Mouse (Mus musculus) layer of hippocampus, adult 9-10 months (tissue): ENCODE results near the gene Angptl7.
A peak's percentile ranks its signal among the peaks of the same experiment; 100 is the strongest.

Experiments used
- DNase-seq: peaks from one replicate; pipeline ENCODE4 v3.0.0; 2022; ENCODE audit warnings: low spot score

Gene Angptl7

GRCm38 (mm10) chr4:148495160-148495559 is 5.1 kb downstream of the Angptl7 start:
- DNase-seq, result no peak

GRCm38 (mm10) chr4:148491448-148491847 is 8.8 kb downstream of the Angptl7 start:
- DNase-seq, result no peak

- DNase-seq, result no peak
Measured at GRCm38 (mm10) chr4:148490502-148490901, 9.8 kb downstream of the Angptl7 start.

GRCm38 (mm10) chr4:148487841-148488240 is 12.4 kb downstream of the Angptl7 start:
- DNase-seq, result no peak

DNA sequence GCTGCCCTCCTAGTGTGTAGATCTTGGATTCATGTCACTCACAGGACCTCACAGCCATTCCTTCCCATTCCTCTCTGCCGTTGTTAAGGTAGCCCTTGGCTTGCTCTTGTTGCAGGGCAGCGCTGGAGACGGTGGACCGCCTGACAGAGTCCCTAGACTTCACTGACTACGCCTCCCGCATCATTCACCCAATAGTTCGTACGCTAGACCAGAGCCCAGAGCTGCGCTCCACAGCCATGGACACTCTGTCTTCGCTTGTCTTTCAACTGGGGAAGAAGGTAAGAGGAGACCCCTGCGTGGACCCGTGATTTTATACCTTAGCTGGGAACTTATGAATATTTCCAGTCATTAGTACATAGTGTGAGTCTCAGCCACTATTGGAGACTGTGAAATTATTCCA is 15.7 kb downstream of the Angptl7 start:
- no peak for DNase-seq

DNA sequence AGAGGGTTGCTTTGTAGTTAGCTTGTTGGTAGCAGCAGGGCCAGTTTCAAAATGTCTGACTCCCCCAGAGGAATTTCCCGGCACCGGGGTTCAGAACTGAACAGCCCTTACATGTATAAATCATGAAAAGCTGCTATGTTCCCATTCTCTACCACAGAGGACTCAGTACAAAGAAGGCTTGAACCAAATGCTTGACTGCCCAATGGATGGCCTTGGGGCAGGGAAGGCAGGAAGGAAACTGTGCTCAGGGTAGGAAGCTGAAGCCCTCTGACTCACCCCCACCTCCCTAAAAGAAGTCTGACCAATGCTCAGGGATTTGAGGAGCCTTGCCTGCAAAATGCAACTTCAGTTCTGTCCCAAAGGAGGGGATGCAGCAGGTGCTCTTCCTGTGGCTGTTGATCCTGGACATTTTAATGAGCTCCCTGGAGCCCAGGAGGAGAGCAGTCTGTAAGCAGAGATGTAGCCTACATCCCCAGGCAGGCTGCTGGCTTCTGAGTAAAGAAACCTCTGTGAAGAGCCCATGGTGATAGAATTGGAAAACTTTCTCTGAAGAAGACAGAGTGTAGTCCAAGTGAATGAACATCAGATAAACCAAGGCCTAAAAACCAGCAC is 18.6 kb downstream of the Angptl7 start:
- DNase-seq, result no peak

- DNase-seq, result no peak
Measured at GRCm38 (mm10) chr4:148480245-148480644, 20.0 kb downstream of the Angptl7 start.

- no peak for DNase-seq
Measured at GRCm38 (mm10) chr4:148473496-148473895, 26.8 kb downstream of the Angptl7 start.

DNA sequence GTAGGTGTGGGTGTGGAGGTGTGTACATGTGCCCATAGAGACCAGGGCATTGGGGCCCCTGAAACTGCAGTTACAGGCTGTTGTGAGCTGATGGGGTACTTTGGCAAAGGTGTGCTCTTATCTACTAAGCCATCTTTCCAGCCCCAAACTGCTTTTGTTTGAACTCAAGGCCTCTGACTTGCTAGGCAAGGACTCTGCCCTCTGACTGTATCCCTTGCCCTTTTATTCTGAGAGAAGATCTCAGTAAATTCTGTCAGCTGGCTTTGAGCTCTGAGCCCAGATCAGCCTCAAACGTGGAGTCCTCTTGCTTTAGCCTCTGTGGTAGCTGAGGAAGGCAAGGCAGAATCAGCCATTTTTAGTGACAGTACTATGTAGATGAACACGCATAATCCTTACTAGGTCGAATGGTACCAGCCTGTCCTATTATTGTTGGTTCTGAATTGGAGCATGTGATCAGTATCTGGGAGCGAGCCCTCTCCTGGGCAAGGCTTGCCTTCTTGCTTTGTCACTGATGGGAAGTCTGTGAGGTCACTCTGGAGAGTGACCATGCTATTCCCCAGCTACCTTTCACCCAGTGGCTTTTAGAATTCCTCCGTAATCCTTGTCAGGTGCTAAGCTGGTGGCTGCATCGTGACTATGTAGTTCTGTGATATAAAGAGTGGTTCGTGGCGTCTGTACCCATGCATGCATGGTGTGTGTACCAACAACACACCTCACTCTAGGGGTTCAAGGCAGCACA is 27.7 kb downstream of the Angptl7 start:
- DNase-seq, result no peak

GRCm38 (mm10) chr4:148471363-148471806 is 28.9 kb downstream of the Angptl7 start:
- DNase-seq, result no peak

GRCm38 (mm10) chr4:148469487-148470252 is 30.6 kb downstream of the Angptl7 start:
- no peak for DNase-seq

GRCm38 (mm10) chr4:148468396-148468795 is 31.9 kb downstream of the Angptl7 start:
- no peak for DNase-seq

GRCm38 (mm10) chr4:148466511-148467079 is 33.7 kb downstream of the Angptl7 start:
- no peak for DNase-seq

- DNase-seq, result no peak
Measured at GRCm38 (mm10) chr4:148464869-148465268, 35.4 kb downstream of the Angptl7 start.

- no peak for DNase-seq
Measured at GRCm38 (mm10) chr4:148464301-148464700, 36.0 kb downstream of the Angptl7 start.

DNA sequence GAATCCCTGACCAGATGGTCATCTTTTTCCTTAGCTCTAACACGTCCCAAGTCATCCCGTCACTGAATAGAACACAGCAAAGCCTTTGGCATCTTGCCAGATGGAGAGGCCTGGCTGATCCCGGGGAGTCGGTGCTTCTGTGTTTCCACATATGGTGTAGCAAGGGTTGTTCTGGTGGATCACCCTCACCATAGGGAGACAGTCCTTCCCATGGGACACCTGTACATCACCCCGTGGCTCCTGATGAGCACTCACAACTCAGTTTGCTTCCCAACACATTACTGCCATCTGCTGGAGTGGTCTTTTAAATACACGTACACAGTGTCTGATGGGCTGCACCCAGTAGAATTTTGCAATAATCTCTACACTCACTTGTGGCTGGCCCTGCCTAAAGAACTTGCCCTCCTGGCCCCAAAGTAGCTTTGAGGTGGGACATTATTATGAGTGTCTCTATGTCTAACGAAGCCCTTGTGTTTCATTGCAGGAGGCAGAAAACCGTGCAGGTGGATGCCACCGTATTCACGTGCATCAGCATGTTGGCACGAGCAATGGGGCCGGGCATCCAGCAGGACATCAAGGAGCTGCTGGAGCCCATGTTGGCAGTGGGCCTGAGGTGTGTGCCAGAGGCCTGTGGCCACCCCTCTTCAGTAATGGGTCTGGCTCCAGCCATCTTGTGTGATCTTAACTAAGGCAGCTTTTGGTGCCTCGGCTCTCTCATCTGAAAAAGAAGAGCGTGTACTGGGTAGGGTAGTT is 36.9 kb downstream of the Angptl7 start:
- peak; percentile 22 for DNase-seq

GRCm38 (mm10) chr4:148462717-148463116 is 37.5 kb downstream of the Angptl7 start:
- no peak for DNase-seq

DNA sequence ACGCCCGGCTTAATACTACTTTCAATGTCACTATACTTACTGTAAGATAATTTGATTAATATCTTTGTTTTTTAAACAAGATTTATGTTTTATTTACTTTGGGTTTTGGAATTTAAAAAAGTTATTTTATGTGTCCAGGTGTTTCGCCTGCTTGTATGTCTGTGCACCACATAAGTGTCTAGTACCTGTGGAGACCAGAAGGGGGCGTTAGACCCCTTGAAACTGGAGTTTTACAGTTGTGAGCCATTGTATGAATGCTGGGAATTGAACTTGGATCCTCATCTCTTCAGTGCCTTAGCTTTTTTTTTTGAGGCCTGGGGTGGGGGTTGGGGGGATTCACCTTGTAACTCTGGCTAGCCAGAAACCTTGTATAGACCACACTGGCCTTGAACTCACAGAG is 38.5 kb downstream of the Angptl7 start:
- no peak for DNase-seq

DNA sequence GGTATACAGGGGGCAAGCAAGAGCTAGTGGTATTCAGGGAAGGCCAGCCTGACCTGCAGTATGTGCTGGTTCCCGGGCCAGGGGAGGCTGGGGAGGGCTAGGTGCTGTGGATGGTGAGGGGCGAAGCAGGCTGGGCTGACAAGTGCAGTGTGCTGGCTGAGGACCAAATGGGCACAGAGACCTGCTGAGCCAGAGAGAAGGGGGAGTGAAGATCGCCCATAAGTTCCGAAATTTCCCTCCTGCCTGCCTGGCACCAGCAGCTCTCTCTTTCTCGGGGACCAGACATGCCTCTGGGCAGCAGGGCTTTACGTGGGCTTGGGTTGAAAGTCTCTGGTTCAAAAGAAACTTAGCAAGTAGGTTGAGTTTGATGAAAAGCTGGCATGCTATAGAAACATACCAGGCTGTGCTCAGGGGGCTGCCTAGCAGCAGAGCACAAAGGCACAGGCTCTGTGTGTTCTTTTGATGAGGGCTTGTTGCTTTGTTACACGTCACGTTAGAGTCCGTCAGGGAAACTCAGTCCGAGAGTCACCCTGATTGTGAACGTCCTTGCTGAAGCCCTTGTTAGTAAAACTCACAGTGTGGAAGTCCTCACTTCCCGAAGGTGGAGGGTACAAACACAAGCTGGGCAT is 39.5 kb downstream of the Angptl7 start:
- DNase-seq, result no peak

- DNase-seq, result no peak
Measured at GRCm38 (mm10) chr4:148455477-148456025, 44.7 kb downstream of the Angptl7 start.

GRCm38 (mm10) chr4:148453707-148454106 is 46.6 kb downstream of the Angptl7 start:
- no peak for DNase-seq
